Mouse (Mus musculus) stomach, embryonic 16.5 days (tissue): Measurements from ENCODE around the gene Spa17. TPM values are rescaled to one million over a fixed set of nuclear protein-coding genes. Genes with fewer than 3 reads are reported as not detected.

ENCODE experiments used
- ATAC-seq: fragments of 200-750 bp; cut with Nextera tagmentation; 2 replicates; pipeline ENCODE4 v1.8.0; 2017; ENCODE audit warnings: moderate number of reproducible peaks, moderate TSS enrichment; ENCODE audit not compliant: insufficient read depth, low FRiP score
- H3K27ac ChIP-seq: fragments of 300-500 bp; sonication (generic); 2 replicates; pipeline ENCODE4 v1.5.1; 2014; ENCODE audit warnings: low read length
- H3K27me3 ChIP-seq: fragments of 300-500 bp; sonication (generic); 2 replicates; pipeline ENCODE4 v1.6.1; 2014; ENCODE audit warnings: low read length, control low read depth, mixed read lengths; ENCODE audit not compliant: control insufficient read depth, insufficient read depth
- H3K36me3 ChIP-seq: fragments of 300-500 bp; sonication (generic); 2 replicates; pipeline ENCODE4 v1.6.1; 2014; ENCODE audit warnings: low read length; ENCODE audit not compliant: control insufficient read depth, insufficient read depth
- H3K4me1 ChIP-seq: fragments of 300-500 bp; sonication (generic); 2 replicates; pipeline ENCODE4 v1.6.1; 2014; ENCODE audit warnings: low read length, control low read depth, mixed read lengths; ENCODE audit not compliant: control insufficient read depth, insufficient read depth
- H3K4me2 ChIP-seq: fragments of 300-500 bp; sonication (generic); 2 replicates; pipeline ENCODE4 v1.6.1; 2014; ENCODE audit warnings: low read depth, low read length, mixed read lengths
- H3K4me3 ChIP-seq: fragments of 300-500 bp; sonication (generic); replicated peaks from 2 replicates; pipeline ENCODE4 v1.5.1; 2014; ENCODE audit warnings: mild to moderate bottlenecking, low read length
- H3K9ac ChIP-seq: fragments of 300-500 bp; sonication (generic); 2 replicates; pipeline ENCODE4 v1.6.1; 2014; ENCODE audit warnings: low read length
- H3K9me3 ChIP-seq: fragments of 300-500 bp; sonication (generic); replicated peaks from 2 replicates; pipeline ENCODE4 v1.6.1; 2016; ENCODE audit warnings: low read length, control low read depth; ENCODE audit not compliant: control insufficient read depth
- WGBS: fragments of 180-500 bp; shearing (Covaris S2); extraction: QIAGEN DNeasy Blood & Tissue Kit; methylation state at CpG from one replicate; pipeline ENCODE4 v1.1.7; 2014; 5-methylcytosine and 5-hydroxymethylcytosine counted together
- polyA plus RNA-seq: library from polyadenylated mRNA; unstranded; fragments of >200 nt; fragmentation: Nextera tagmentation; extraction: Ambion mirVana; gene quantifications from 2 replicates; pipeline ENCODE4 v1.2.1, GENCODE M21; 2015

Gene Spa17
- polyA plus RNA-seq, 1 experiment from 2014 or later = 5.7 TPM

GRCm38 (mm10) chr9:37638721-37639120 lies 25.2 kb upstream of the Spa17 start:
- Histone ChIP-seq H3K9ac (no peak overlapping the region), H3K36me3 (no peaks in the 10 kb centered on the region), H3K9me3 (no peaks in the 10 kb centered on the region), H3K27me3 (no peaks in the 10 kb centered on the region), H3K4me2 (no peak overlapping the region), H3K4me3 (no peak overlapping the region), H3K27ac (no peak overlapping the region), H3K4me1 (no peaks in the 10 kb centered on the region)
- WGBS = 81% methylated on average over 3 of the region's 3 CpGs
- no peak for ATAC-seq

GRCm38 (mm10) chr9:37636800-37637542 lies 23.4 kb upstream of the Spa17 start:
- WGBS = 40% methylated on average over 6 of the region's 6 CpGs
- Histone ChIP-seq H3K4me3 (no peak overlapping the region), H3K27me3 (no peaks in the 10 kb centered on the region), H3K9me3 (no peaks in the 10 kb centered on the region), H3K27ac (no peak overlapping the region), H3K4me1 (no peaks in the 10 kb centered on the region), H3K36me3 (no peaks in the 10 kb centered on the region), H3K9ac (no peak overlapping the region), H3K4me2 (no peak overlapping the region)
- no peak for ATAC-seq

- Histone ChIP-seq H3K9ac (no peak overlapping the region), H3K36me3 (no peaks in the 10 kb centered on the region), H3K4me3 (no peak overlapping the region), H3K4me2 (no peak overlapping the region), H3K27me3 (no peaks in the 10 kb centered on the region), H3K4me1 (no peaks in the 10 kb centered on the region), H3K27ac (no peak overlapping the region), H3K9me3 (no peaks in the 10 kb centered on the region)
- 15% methylated on average over 7 of the region's 7 CpGs for WGBS
- no peak for ATAC-seq
Observed at GRCm38 (mm10) chr9:37636335-37636734, 22.8 kb upstream of the Spa17 start.

DNA sequence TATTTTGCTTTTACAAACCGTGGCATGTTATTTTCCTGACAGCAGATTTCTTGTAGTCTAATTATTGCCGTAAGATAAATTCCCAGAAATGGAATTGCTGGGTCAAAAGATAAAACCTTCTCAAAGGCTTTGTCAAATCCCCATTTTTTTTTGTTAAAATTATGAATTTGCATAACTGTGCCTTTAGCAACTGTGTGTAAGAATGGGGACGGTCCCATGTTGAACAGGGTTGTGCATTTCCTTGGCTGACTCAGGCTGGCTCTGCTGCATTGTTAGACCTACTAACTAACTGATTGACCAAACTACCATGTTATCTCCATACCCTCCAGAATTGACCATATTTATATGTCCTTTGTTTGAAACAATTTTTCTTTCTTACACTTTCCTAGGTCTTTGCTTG lies 20.7 kb upstream of the Spa17 start:
- H3K4me1 ChIP-seq = no peaks in the 10 kb centered on the region
- H3K4me2 ChIP-seq = no peak overlapping the region
- no peaks in the 10 kb centered on the region for H3K9me3 ChIP-seq
- no peak overlapping the region for H3K4me3 ChIP-seq
- no peaks in the 10 kb centered on the region for H3K27me3 ChIP-seq
- no peak for ATAC-seq
- no peak overlapping the region for H3K27ac ChIP-seq
- H3K36me3 ChIP-seq = no peaks in the 10 kb centered on the region
- no peak overlapping the region for H3K9ac ChIP-seq
- WGBS = 89% methylated on average over 3 of the region's 3 CpGs

GRCm38 (mm10) chr9:37632305-37632704 lies 18.8 kb upstream of the Spa17 start:
- no peaks in the 10 kb centered on the region for H3K4me1 ChIP-seq
- no peak overlapping the region for H3K4me2 ChIP-seq
- no peak for ATAC-seq
- no peaks in the 10 kb centered on the region for H3K27me3 ChIP-seq
- no peaks in the 10 kb centered on the region for H3K36me3 ChIP-seq
- H3K4me3 ChIP-seq = no peak overlapping the region
- WGBS = 68% methylated on average over 2 of the region's 2 CpGs
- H3K9ac ChIP-seq = no peak overlapping the region
- H3K27ac ChIP-seq = no peak overlapping the region
- H3K9me3 ChIP-seq = no peaks in the 10 kb centered on the region

GRCm38 (mm10) chr9:37629941-37630340 lies 16.4 kb upstream of the Spa17 start:
- Histone ChIP-seq H3K4me1 (0 out of 2 replicates have a peak, but pooled peaks cover 2% of the 10 kb centered on the region), H3K9me3 (no peaks in the 10 kb centered on the region), H3K36me3 (no peaks in the 10 kb centered on the region), H3K27me3 (no peaks in the 10 kb centered on the region), H3K27ac (no peak overlapping the region), H3K4me3 (no peak overlapping the region), H3K4me2 (no peak overlapping the region), H3K9ac (no peak overlapping the region)
- ATAC-seq = no peak
- WGBS = 76% methylated on average over 2 of the region's 2 CpGs

GRCm38 (mm10) chr9:37628581-37628980 lies 15.1 kb upstream of the Spa17 start:
- H3K36me3 ChIP-seq = no peaks in the 10 kb centered on the region
- no peak overlapping the region for H3K9ac ChIP-seq
- H3K27me3 ChIP-seq = no peaks in the 10 kb centered on the region
- H3K4me3 ChIP-seq = no peak overlapping the region
- H3K27ac ChIP-seq = no peak overlapping the region
- 78% methylated on average over 4 of the region's 4 CpGs for WGBS
- 0 out of 2 replicates have a peak, but pooled peaks cover 2% of the 10 kb centered on the region for H3K4me1 ChIP-seq
- ATAC-seq = no peak
- H3K4me2 ChIP-seq = no peak overlapping the region
- H3K9me3 ChIP-seq = no peaks in the 10 kb centered on the region

DNA sequence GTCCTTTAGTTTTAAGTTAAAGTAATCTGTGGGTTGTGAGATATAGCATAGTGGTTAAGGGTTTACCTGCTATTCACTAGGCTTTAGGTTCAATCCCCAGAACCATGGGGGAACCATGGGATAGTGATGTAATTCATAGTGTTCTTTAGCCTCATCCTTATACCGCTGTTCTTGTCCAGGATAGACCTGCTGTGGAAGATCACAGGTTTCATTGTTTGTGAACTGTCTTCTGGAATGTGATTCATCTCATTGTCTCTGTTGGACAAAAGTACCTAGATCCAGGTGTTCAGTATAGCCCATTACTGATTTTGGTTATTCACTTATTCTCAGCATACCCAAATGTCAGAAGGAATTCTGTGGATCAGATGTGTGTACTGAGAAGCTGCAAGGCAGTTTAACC lies 13.7 kb upstream of the Spa17 start:
- no peak overlapping the region for H3K4me2 ChIP-seq
- H3K36me3 ChIP-seq = no peaks in the 10 kb centered on the region
- WGBS = 91% methylated on average over 1 of the region's 1 CpGs
- no peaks in the 10 kb centered on the region for H3K27me3 ChIP-seq
- H3K9me3 ChIP-seq = no peaks in the 10 kb centered on the region
- no peak overlapping the region for H3K27ac ChIP-seq
- H3K4me1 ChIP-seq = 0 out of 2 replicates have a peak, but pooled peaks cover 2% of the 10 kb centered on the region
- no peak overlapping the region for H3K4me3 ChIP-seq
- ATAC-seq = no peak
- H3K9ac ChIP-seq = no peak overlapping the region

GRCm38 (mm10) chr9:37626103-37626567 lies 12.6 kb upstream of the Spa17 start:
- ATAC-seq = no peak
- no peak overlapping the region for H3K9ac ChIP-seq
- no peaks in the 10 kb centered on the region for H3K36me3 ChIP-seq
- no peak overlapping the region for H3K4me2 ChIP-seq
- no peak overlapping the region for H3K27ac ChIP-seq
- WGBS = 32% methylated on average over 3 of the region's 3 CpGs
- H3K9me3 ChIP-seq = no peaks in the 10 kb centered on the region
- H3K4me1 ChIP-seq = 0 out of 2 replicates have a peak, but pooled peaks cover 2% of the 10 kb centered on the region
- no peak overlapping the region for H3K4me3 ChIP-seq
- H3K27me3 ChIP-seq = no peaks in the 10 kb centered on the region
